Mouse (Mus musculus) E14TG2a.4 (cell line): ENCODE measurements at regions not wholly inside any gene's neighbourhood (a gene's known extent, or its start where the extent isn't known, plus 50 kb on each side); places are given as distances from the start of the nearest gene placed in this dataset.

Experiments
- CTCF ChIP-seq: conservative IDR thresholded peaks from 2 replicates; pipeline ENCODE4 v1.5.1; 2014; ENCODE audit warnings: low read length
- NANOG ChIP-seq: IDR thresholded peaks from 2 replicates; pipeline ENCODE4 v1.6.1; 2014; ENCODE audit warnings: borderline replicate concordance, low read length, mixed read lengths
- POU5F1 ChIP-seq: IDR thresholded peaks from 2 replicates; pipeline ENCODE4 v1.6.1; 2014; ENCODE audit warnings: low read length, borderline replicate concordance

DNA sequence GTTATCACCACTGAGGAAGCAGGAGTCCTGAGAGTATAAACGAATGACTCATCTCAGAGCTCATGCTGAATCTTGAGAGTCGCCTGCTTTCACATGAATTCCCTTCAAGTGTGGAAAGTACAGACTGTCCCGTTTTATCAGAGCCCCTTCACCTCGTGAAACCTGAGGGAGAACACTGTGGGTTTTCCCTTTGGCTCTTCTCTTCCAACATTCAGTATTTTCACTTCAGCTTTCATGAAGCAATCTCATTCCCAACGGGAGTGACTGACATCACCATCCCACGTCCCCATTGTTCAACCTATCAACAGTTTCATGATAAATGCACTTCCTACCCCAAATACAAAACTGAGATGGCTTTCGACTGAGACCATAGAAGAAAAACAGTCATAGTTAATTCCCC lies 2521.3 kb upstream of the Gm7489 start:
- TF ChIP-seq CTCF (no peak), POU5F1 (no peak), NANOG (no peak)
